Mouse (Mus musculus): ENCODE measurements at regions not wholly inside any gene's neighbourhood (a gene's known extent, or its start where the extent isn't known, plus 50 kb on each side); places are given as distances from the start of the nearest gene placed in this dataset.

GRCm38 (mm10) chr2:33991299-33991698 lies 103.6 kb upstream of the Mvb12b start:
- TF ChIP-seq POLR2A (IDR thresholded peaks at IDR 0.05; ENCODE audit: extremely low read depth, insufficient read depth, low read length) (no peak), CTCF (IDR thresholded peaks at IDR 0.05; ENCODE audit: extremely low read depth, insufficient read depth, low read length) (no peak)
